Mouse (Mus musculus): ENCODE measurements at regions not wholly inside any gene's neighbourhood (a gene's known extent, or its start where the extent isn't known, plus 50 kb on each side); places are given as distances from the start of the nearest gene placed in this dataset.
A peak's percentile ranks its signal among the peaks of the same experiment; 100 is the strongest.

- DNase-seq = no peak
Observed at GRCm38 (mm10) chr7:71040846-71041245, 310.4 kb downstream of the Gm10295 start.

GRCm38 (mm10) chr7:71038537-71038936, 312.7 kb downstream of the Gm10295 start:
- DNase-seq = no peak

- no peak for DNase-seq
Observed at GRCm38 (mm10) chr7:71033121-71033520, 318.2 kb downstream of the Gm10295 start.

- DNase-seq = peak in 1 of 2 experiments; percentile 3
Observed at GRCm38 (mm10) chr7:71023946-71024610, 327.2 kb downstream of the Gm10295 start.

- DNase-seq = peak in 1 of 2 experiments; percentile 28
Observed at GRCm38 (mm10) chr7:71023253-71023945, 327.9 kb downstream of the Gm10295 start.

Data from kidney, postnatal 36 days (tissue).